Comparison of ENCODE assay signal across 27 mouse cellular contexts in genomic region chr9:25563806-25564205, GRCm38 (mm10).
DNase-seq lines count a peak whose midpoint lies in the region; ATAC-seq and TF ChIP-seq lines count a peak whose summit lies in the region.
"Had no signal": no experiment of that assay in that cellular context is flagged by ENCODE, and none has a peak within 500 bp of the region (broad histone marks: within the 10 kb centered on the region; RNA-seq: fewer than 3 reads in every experiment).

No protein-coding gene starts in this region.

- TF ChIP-seq POLR2A in ES-Bruce4 (IDR thresholded peaks at IDR 0.05; ENCODE audit: insufficient read depth, low read length), result no peak

- peaks cover 14% of the 10 kb centered on the region for H3K9me3 ChIP-seq in ES-Bruce4 (replicated peaks; ENCODE audit: control insufficient read depth, insufficient read depth, low read length, poor library complexity, severe bottlenecking)
- H3K9me3 ChIP-seq: embryonic facial prominence, embryonic 13.5 days; forebrain, embryonic 12.5 days; forebrain, embryonic 15.5 days; heart, embryonic 10.5 days; heart, embryonic 13.5 days; hindbrain, embryonic 15.5 days had no signal

- no peaks in the 10 kb centered on the region for H3K4me1 ChIP-seq in ES-Bruce4 (ENCODE audit: control insufficient read depth, insufficient read depth, low read length)
- H3K4me1 ChIP-seq: embryonic facial prominence, embryonic 10.5 days; forebrain, embryonic 15.5 days; hindbrain, embryonic 12.5 days; hindbrain, embryonic 15.5 days had no signal

- no peak for TF ChIP-seq CTCF in ES-Bruce4 (IDR thresholded peaks at IDR 0.05; ENCODE audit: low read depth, low read length)

- ATAC-seq in granulocyte monocyte progenitor cell, adult 5-6 weeks (replicated peaks; ENCODE audit: poor library complexity, severe bottlenecking), result no peak
- ATAC-seq: CD4-positive, CD25-positive, alpha-beta regulatory T cell, adult 4 months; forebrain, embryonic 15.5 days; intestine, postnatal 0 days had no signal

- no peaks in the 10 kb centered on the region for H3K36me3 ChIP-seq in ES-Bruce4 (ENCODE audit: control insufficient read depth, insufficient read depth, low read length, poor library complexity, severe bottlenecking)
- H3K36me3 ChIP-seq: embryonic facial prominence, embryonic 10.5 days; embryonic facial prominence, embryonic 13.5 days; forebrain, embryonic 12.5 days; forebrain, embryonic 15.5 days; heart, embryonic 10.5 days; heart, embryonic 13.5 days; hindbrain, embryonic 12.5 days; hindbrain, embryonic 15.5 days had no signal

- peak; percentile 96 for DNase-seq in ES-CJ7 (ENCODE audit: low read depth, low spot score)
- DNase-seq in WW6 (ENCODE audit: low read depth, low spot score), result peak; percentile 45
- no peak for DNase-seq in heart, adult 8-10 months (ENCODE audit: low spot score)
- DNase-seq in cerebellum, adult 9-10 months, result no peak
- DNase-seq: adrenal gland, adult 2 months; adrenal gland, postnatal 14 days; cerebellum, adult 11 months; cerebellum, adult 2 months; cerebellum, postnatal 10 days; cerebellum, postnatal 36 days; embryo, embryonic 11 days; gastrocnemius, postnatal 10 days; gastrocnemius, postnatal 36 days; heart, adult 18-20 months had no signal

- peak; percentile 67 for TF ChIP-seq EP300 in ES-Bruce4 (IDR thresholded peaks at IDR 0.05; ENCODE audit: insufficient read depth, low read depth, low read length)

- H3K27me3 ChIP-seq in ES-Bruce4 (ENCODE audit: control insufficient read depth, insufficient read depth, low read length, poor library complexity, severe bottlenecking), result no peaks in the 10 kb centered on the region
- H3K27me3 ChIP-seq: embryonic facial prominence, embryonic 13.5 days; forebrain, embryonic 12.5 days; forebrain, embryonic 15.5 days; heart, embryonic 13.5 days; hindbrain, embryonic 12.5 days; hindbrain, embryonic 15.5 days had no signal

- H3K27ac ChIP-seq in ES-Bruce4 (ENCODE audit: insufficient read depth, low read length), result no peak overlapping the region
- H3K27ac ChIP-seq: embryonic facial prominence, embryonic 10.5 days; embryonic facial prominence, embryonic 13.5 days; forebrain, embryonic 12.5 days; forebrain, embryonic 15.5 days; heart, embryonic 10.5 days; hindbrain, embryonic 12.5 days; hindbrain, embryonic 15.5 days had no signal

- H3K9ac ChIP-seq in ES-Bruce4 (ENCODE audit: low read depth, poor library complexity, severe bottlenecking), result no peak overlapping the region
- H3K9ac ChIP-seq: embryonic facial prominence, embryonic 13.5 days; forebrain, embryonic 12.5 days; forebrain, embryonic 15.5 days; heart, embryonic 13.5 days; hindbrain, embryonic 12.5 days; hindbrain, embryonic 15.5 days had no signal

- no peak overlapping the region for H3K4me3 ChIP-seq in ES-Bruce4 (ENCODE audit: low read depth, low read length)
- H3K4me3 ChIP-seq: embryonic facial prominence, embryonic 10.5 days; embryonic facial prominence, embryonic 13.5 days; erythroblast, embryonic 14.5 days; forebrain, embryonic 12.5 days; forebrain, embryonic 15.5 days; heart, embryonic 10.5 days; heart, embryonic 13.5 days; hindbrain, embryonic 12.5 days; hindbrain, embryonic 15.5 days had no signal

Comparison
In these comparisons a context has a peak if more than half of its experiments do, and no peak if none do; other contexts are left out.
1. DNase-seq: peak in ES-CJ7 (single experiment) and WW6 (single experiment); none in heart, adult 8-10 months (single experiment) and cerebellum, adult 9-10 months (single experiment).